Mouse (Mus musculus) adrenal gland, postnatal 14 days (tissue): ENCODE measurements around the gene Nr2c2ap. TPM values are rescaled to one million over a fixed set of nuclear protein-coding genes. Genes with fewer than 3 reads are reported as not detected.
A peak's percentile ranks its signal among the peaks of the same experiment; 100 is the strongest.

Experiments
- DNase-seq: peaks from one replicate; pipeline ENCODE4 v3.0.0; 2021; ENCODE audit warnings: mixed read lengths
- long read RNA-seq, 2 experiments: library from polyadenylated mRNA; stranded (forward); transcript quantifications; one replicate each; pipeline ENCODE4 v2.0.0; 2021
- total RNA-seq: library from RNA; stranded (reverse); gene quantifications from 2 replicates; pipeline ENCODE4 v1.2.3, GENCODE M21; 2021

Gene Nr2c2ap
- total RNA-seq, result 15.0 and 18.4 TPM in 2 replicates
- long read RNA-seq, experiment 1, transcript Nr2c2ap-201 (5 exons, 1,161 nt), result major isoform, 13 of 44 reads
- long read RNA-seq, experiment 1, partial matches to known transcripts, result 2 of 44 reads
- long read RNA-seq, experiment 1, other reads (novel, unspliced or antisense), result 26 of 44 reads
- long read RNA-seq, experiment 2, partial matches to known transcripts, result 1 of 22 reads
- long read RNA-seq, experiment 2, other reads (novel, unspliced or antisense), result 15 of 22 reads

DNA sequence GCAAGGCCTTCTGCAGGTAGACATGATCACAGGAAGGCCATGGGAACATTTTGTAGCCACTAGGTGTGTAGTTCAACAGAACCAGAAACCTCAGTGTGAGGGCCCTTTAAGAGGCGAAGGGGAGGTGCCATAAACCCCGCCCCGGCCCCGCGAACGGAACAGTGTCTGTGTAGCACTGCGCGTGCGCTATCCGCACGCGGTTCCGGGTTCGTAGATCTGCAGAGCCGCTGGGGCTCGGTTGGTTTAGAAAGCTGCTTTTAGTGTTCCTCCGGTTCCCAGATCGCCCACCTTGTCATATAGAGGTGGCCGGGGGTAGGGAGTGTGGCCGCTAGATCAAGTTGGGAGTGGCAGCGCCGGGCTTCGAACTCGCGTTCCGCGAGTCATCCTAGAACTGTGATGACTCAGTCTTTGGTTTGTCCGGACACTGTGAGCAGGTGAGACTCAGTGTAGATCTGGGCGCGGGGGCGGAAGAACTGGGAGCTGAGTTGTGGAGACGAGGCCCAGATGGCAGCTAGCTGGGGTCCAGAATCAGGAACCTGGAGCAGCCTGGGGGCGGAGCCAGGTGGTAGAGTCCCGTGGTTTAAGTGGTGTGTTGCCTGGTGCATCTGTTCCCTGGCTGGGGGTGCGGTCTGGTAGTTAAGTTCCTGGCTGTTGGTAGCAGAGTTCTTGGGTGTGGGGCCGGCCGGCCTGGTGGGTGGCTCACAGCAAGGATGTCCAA is at the start of gene Nr2c2ap:
Gene Nr2c2ap (plus strand): TSS at position 168 of the 718 bp plus-strand sequence.
- DNase-seq, result peak; percentile 92

DNA sequence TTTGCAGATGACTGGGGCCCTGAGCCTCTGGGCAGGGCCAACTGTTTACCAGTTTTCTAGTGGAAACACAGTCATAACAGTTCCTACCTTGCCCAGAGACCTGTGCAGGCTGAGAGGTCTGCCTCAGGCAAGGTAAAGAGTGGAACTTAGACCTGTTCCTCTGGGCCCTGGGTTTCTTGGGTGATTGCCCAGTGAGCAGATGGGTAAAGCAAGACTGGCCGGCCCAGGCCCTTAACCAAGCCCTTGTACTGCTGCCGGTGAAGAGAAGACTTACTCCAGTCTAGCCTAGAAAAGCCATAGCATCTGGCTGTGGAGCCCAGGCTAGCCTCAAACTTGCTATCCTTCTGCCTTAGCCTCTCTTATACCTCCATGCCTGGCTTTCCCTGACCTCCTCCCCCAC is 49.2 kb upstream of the Nr2c2ap start:
- DNase-seq, result no peak

DNA sequence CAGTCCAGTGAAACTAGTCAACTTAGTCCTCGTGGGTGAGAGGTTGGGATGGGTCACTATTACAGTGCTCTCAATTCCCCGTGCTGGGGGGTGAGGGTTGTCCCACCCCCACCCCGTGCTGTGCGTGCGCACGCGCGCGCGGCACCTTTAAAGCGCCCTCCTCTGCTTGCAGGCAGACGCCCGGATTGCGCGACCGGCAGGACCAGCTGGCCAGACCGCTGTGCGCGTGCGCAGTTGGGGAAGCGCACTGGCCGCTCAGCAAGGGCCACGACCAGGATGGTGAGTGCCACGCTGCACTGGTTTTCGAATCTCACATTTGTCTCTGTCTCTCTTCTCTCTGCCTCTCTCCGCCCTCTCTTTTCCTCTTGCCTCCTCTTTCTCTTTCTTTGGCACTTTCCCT is 47.8 kb upstream of the Nr2c2ap start, which contains the start of gene Hapln4:
Gene Hapln4 (plus strand): TSS at position 173 of the 400 bp plus-strand sequence.
- DNase-seq, result peak; percentile 76

DNA sequence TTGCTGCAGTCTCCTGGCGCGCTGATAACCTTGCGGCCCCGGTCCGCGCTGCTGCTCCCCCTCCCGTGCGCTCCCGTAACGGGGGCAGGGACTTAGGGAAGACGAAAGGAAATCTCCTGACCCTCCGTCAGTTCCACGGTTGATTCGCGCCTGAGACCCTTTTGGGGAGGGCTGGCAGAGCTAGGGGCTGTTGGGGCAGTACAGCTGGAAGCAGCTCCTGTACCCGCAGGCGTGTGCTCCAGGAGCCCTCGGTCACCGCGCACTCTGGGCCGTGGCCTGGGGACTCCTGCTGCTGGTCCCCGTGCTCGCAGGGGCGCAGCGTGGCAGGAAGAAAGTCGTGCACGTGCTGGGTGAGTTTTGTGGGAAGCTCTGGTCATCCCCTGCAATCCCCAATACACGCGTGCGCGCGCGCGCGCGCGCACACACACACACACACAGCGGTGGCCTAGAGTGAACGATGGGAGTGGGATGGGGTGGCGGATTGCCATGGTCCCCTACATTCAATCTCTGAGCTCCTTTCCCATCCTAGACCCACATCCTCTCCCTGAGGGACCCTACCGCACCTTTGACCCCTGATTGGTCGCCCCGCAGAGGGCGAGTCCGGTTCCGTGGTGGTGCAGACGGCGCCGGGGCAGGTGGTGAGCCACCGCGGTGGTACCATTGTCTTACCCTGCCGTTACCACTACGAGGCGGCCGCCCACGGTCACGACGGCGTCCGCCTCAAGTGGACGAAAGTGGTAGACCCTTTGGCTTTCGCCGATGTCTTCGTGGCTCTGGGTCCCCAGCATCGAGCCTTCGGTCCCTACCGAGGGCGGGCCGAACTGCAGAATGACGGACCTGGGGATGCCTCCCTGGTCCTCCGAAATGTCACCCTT is 46.7 kb upstream of the Nr2c2ap start:
- peak; percentile 34 for DNase-seq

DNA sequence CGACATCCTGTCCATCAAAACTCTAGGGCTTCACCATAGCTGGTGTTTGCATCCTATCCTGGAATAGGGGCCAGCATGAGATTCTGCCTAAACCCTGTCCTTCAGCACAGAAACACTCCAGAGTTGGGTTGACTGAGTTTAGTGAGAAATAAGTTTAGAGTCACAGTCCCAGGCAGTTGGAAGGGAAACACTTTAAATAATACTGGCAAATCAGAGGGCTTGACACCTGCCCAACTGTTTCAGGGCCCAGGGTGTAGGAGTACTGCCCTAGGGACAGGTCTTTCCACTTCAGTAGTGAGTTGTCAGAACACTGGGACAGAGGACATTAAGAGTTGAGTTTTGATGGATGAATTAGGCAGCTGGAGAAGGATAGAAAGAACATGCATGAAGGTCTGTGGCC is 45.0 kb upstream of the Nr2c2ap start:
- no peak for DNase-seq

DNA sequence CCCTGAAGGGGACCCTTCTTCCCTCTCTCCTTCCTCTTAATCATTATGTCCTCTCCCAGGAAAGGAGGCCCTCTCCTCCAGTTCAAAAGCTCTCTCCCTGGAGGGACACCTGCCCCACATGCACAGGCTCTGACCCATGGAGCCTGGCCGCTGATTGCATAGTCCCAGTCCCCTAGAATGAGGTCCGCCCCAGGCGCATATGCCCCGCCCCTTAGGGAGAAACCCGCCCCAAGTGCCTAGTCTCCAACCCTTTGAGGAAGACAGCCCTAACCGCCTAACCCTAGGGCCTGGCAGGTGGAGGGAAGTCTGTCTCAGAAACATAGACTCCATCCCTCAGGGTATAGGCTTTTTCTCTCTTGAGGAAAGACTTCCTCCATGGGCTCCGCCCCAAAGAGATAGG is 43.9 kb upstream of the Nr2c2ap start:
- peak; percentile 11 for DNase-seq

DNA sequence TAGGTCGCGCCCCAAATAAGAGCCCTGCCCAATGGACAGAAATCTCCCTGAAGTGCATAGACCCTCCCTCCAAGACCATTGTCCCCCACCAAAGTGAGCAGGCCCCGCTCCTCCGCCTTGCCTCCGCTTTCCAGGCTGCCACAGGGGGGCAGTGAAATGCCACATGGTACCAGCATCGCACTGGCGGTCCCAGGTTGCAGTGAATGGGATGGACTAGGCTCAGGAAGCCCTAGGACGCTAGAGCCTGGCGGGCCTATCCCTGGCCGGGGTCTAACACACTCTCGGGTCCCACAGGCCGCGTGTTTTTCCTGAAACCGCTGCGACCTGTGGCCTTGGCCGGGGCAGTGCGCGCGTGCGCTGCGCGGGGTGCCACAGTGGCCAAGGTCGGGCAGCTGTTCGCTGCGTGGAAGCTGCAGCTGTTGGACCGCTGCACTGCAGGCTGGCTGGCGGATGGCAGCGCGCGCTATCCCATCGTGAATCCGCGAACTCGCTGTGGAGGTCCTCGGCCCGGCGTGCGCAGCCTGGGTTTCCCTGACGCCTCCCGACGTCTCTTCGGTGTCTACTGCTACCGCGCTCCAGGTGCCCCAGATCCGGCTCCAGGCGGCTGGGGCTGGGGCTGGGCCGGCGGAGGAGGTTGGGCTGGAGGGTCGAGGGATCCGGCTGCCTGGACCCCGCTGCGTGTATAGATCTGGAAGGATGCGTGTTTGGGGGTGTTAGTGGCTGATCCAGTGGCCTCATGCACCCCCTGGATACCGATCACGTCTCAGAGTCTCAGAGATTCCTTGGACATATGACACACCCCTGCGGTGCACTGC is 43.1 kb upstream of the Nr2c2ap start:
- peak; percentile 67 for DNase-seq

DNA sequence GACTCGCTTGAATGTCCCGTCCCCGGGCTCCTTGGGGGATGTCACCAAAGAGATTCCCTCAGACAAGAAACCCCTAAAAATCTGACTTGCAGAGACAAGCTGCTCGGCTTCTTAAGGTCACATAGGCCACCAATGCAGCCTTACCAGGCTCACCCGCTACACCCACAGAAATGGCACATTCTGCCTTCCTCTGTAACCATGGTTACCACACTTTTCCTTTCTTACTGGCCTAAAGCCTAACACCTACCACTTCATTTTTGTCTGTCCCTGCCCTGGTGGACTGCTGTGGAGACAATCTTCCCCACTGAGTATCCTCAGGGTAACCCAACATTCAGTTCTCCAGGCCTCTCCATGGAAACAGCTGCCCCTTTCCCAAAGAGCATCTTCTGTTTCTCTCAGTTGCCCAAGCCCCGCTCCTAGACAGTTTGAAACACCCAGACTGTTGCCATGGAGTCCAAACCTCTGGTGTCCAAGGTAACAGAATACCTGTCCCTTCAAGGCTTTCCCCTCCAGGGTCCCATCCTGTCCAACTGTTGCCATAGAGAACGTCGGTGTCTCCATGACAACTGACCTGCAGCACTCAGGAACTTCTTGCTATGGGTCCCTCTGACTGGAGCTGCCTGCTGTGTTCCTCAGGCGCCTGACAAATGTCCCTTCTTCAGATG is 41.7 kb upstream of the Nr2c2ap start:
- no peak for DNase-seq

DNA sequence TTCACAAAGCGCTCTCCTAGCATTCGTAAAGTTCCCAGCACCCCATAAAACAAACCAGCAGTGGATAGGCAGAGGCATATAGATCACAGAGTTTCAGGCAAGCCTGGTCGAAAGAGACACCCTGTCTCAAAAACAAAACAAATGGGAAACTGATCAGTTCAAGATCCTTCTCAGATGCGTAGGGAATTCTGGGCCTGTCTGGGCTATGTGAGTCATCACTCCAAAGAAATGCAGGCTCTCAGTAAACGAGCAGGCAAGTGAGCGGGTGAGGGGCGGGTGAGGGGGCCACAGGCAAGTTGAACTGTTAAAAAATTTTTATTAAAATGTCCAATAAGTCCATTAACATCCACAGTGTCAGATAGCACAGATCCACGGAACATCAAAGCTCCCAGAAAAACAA is 38.3 kb upstream of the Nr2c2ap start:
- DNase-seq, result no peak

DNA sequence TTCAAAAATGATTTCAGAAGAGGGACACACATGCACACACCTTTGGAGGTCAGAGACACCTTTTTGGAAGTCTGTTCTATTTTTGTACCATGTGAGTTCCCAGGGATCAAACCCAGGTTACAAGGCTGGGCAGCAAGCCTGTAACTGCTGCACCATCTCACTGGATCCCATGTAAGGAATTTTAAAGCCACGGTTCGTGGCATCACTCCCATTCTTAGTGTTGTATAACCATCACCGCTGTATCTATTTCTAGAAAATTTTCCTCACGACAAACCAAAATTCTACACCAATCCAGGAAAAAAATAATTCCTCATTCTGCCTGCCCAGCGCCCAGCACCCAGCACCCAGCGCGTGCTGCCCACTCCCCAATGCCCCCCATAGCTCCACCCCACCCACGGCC is 31.9 kb upstream of the Nr2c2ap start:
- no peak for DNase-seq

DNA sequence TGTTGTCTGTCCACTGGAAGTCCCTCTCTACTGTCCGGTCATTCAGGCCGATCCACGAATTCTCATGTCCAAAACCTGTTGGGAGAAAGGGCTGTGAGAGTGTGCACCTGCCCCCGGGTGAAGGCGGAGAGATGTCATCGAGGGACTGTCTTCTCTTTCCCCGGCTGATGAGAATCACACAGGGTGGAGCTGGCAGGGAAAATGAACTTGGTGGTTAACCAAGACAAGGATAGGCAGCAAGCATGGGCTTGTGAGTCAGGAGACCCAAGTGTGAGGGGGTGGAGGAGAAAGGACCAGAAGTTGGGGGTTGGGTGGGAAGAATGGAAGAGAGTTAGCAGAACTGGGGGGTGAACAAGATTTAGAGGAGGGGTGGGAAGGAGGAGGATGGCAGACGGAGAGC is 30.9 kb upstream of the Nr2c2ap start:
- DNase-seq, result no peak

DNA sequence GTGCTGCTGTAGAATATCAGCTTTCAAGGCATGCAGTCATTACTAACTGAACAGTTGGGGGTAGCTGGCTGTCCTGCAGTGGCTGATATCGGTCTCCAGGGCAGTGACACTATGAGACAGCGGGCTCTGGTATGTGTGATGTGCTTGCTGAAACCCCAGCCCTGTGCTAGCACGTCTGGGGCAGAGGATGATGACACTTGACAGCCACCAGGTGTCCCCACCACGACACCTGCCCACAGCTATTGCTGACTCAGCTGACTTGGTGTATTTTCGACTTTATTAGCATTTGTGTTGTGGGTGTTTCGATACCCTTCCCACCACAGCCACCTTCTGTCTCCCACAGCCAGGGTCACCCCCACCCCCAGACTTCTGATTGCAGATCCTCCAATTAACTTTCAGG is 26.6 kb upstream of the Nr2c2ap start:
- DNase-seq, result peak; percentile 61

DNA sequence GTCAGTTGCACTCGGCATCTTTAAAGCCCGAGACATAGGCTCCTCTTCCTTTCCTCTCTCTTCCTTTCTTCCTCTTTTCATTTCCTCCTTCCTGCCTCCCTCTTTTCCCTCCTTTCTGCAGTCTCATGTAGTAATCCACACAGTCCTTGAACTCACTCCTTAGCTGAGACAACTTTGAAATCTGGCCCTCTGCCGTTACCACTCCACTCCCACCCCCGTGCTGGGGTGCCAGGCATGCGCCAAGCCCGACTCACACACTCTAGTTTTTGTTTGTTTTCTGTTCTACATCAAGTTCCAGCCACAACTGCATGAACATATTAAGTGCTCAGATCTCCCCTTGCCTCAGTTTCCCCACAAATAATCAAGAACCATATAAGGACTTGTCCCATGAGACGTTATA is 26.2 kb upstream of the Nr2c2ap start:
- no peak for DNase-seq

DNA sequence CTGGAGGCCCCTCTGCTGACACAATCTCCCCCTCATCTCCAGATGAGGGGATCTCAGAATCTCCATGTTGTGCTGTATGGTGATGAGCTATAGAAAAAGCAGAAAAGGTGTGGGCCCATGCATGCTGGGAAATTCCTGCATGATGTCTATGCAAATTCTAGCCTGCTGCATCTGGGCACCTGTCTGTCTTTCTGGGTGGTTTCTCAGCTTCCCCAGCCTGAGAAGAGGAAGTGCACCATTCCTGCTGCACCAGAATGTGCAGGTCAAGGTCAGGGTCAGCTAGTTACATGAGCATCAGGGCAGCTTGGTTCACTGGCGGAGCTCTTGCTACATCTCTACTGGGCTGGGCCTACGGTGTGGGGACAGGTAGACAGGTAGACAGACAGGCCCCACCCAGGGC is 20.7 kb upstream of the Nr2c2ap start:
- DNase-seq, result no peak

DNA sequence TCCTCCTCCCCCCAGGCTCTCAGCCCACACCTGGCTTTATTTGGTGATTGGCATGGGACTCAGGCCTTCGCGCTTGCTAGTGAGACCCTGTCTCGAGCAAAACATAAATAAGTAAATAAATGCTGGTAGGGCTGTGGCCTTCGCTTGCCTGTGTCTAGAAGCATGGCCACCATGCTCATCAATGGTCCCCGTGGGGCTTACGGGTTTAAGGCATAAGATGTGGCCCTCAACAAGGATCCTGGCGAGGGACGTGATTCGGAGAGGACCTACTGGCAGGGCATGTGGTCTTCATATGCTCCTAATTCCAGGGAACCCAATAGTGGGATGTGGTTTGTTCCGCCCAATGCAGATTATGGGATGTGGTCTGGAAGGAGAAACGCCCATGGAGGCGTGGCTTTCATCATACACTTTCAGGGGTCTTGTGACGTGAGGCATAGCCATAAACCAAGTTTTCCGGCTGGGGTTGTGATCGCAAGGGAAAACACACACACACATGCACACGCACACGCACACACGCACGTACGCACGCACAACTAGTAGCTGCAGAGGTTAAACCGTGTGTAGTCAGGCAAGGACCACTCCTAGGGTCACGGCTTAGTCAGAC is 19.8 kb upstream of the Nr2c2ap start:
- DNase-seq, result no peak

DNA sequence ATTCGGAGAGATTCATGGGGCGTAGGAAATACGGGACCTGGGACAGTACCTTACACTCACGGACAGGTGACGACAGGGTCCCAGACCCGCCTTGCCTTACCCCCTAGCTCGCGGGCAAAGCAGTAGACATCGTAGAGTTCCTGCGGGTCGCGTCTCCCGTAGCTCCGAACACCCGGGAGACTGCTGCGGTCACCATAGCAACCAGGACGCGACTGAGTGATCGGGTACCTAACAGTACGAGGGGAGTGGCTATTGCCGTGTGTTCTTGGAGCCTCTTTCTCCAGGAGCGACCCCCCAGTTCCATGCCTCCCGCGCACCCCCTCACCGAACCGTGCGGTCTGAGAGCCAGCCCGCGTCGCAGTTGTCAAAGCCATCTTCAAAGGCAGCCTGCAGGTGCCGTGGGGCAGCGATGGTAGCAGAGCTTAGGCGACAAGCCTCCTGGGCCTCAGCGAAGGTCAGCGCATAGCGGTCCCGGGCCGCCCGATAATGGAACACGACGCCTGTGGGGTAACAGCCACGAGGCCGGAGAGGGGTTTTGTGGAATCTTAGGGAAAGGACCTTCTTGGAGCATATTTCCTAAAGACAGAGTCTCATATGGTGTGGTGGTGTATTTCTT is 18.6 kb upstream of the Nr2c2ap start:
- no peak for DNase-seq

DNA sequence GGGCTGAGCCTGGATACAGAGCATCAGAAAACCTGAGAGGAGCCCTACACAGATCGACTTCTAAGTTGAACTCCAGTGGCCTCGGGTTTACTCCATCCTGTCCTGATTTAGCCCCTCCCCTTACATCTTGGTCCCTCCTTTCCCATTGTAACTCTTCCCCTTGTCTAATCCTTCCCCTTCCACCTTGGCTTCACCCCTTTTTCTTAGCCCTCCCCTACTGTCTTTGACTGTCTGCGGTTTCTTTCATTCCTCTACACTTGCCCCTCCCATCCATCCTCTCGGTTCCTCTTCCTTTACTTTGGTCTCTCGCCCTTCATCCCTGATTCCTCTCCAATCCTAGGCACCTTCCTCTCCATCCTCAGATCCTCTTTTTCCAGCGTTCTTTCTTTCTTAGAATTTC is 16.6 kb upstream of the Nr2c2ap start:
- DNase-seq, result no peak

DNA sequence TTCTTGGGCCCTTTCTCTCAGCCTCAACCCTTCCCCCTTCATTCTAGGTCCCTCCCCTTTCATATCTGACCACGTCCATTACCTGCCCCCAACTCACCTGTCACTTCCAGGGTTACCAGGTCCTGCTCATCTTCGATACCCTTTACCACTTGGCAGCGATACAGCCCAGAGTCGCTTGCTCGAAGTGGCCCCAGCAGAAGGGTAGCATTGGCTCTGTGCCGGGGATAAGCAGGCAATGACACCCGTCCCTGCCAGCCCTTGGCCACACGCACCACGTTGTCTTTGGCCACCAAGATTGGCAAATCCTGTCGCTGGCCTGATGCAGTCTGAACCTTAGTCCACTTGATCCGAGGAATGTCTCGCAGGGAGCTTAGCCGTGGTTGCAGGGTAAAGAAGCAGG is 16.2 kb upstream of the Nr2c2ap start:
- peak; percentile 49 for DNase-seq

DNA sequence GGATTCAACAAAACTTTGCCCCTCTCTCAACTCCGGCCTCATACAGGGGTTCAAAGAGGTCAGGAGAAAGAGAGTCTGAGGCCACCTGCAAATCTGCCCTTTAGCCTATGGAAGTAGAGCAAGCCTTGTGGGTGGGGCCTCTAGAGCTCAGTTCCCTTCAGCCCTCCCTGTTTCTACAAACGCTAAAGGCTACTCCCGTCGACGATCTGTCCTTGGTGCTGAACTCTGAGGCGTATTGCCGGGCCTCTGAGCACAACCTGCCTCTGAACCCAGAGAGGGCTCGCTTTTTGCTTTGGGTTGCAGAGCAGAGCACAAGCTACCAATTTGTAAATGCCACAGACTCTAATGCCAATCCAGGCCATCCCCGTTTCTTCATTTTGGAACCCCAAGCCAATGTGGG is 13.5 kb upstream of the Nr2c2ap start:
- peak; percentile 71 for DNase-seq
